Mouse (Mus musculus) midbrain, embryonic 11.5 days (tissue): ENCODE data around the gene Mbtps1. TPM values are rescaled to one million over a fixed set of nuclear protein-coding genes. Genes with fewer than 3 reads are reported as not detected.

Experiments used
- ATAC-seq: fragments of 200-750 bp; cut with Nextera tagmentation; 2 replicates; pipeline ENCODE4 v1.8.0; 2017; ENCODE audit warnings: moderate TSS enrichment, moderate library complexity; ENCODE audit not compliant: low FRiP score
- DNase-seq: peaks from one replicate; pipeline ENCODE4 v3.0.0; 2015; ENCODE audit warnings: low spot score; ENCODE audit errors: missing footprints
- H3K27ac ChIP-seq: fragments of 300-500 bp; sonication (generic); 2 replicates; pipeline ENCODE4 v1.5.1; 2014; ENCODE audit warnings: low read depth, low read length
- H3K27me3 ChIP-seq: fragments of 300-500 bp; sonication (generic); 2 replicates; pipeline ENCODE4 v1.6.1; 2014; ENCODE audit warnings: mild to moderate bottlenecking, low read length, moderate library complexity, mixed read lengths; ENCODE audit not compliant: control insufficient read depth, insufficient read depth
- H3K36me3 ChIP-seq: fragments of 300-500 bp; sonication (generic); 2 replicates; pipeline ENCODE4 v1.6.1; 2014; ENCODE audit warnings: mild to moderate bottlenecking, low read length, moderate library complexity, mixed read lengths; ENCODE audit not compliant: control insufficient read depth, insufficient read depth
- H3K4me1 ChIP-seq: fragments of 300-500 bp; sonication (generic); 2 replicates; pipeline ENCODE4 v1.6.1; 2014; ENCODE audit warnings: low read length; ENCODE audit not compliant: control insufficient read depth, insufficient read depth
- H3K4me2 ChIP-seq: fragments of 300-500 bp; sonication (generic); 2 replicates; pipeline ENCODE4 v1.6.1; 2014; ENCODE audit warnings: mild to moderate bottlenecking, moderate library complexity
- H3K4me3 ChIP-seq: fragments of 300-500 bp; sonication (generic); 2 replicates; pipeline ENCODE4 v1.5.1; 2014; ENCODE audit warnings: low read depth, low read length
- H3K9ac ChIP-seq: fragments of 300-500 bp; sonication (generic); 2 replicates; pipeline ENCODE4 v1.6.1; 2014; ENCODE audit warnings: low read length
- H3K9me3 ChIP-seq: fragments of 300-500 bp; sonication (generic); 2 replicates; pipeline ENCODE4 v1.6.1; 2016; ENCODE audit warnings: low read length; ENCODE audit not compliant: control insufficient read depth
- WGBS: fragments of 180-500 bp; shearing (Covaris S2); extraction: QIAGEN DNeasy Blood & Tissue Kit; methylation state at CpG from one replicate; pipeline ENCODE4 v1.1.7; 2014; 5-methylcytosine and 5-hydroxymethylcytosine counted together
- polyA plus RNA-seq: library from polyadenylated mRNA; unstranded; fragments of >200 nt; fragmentation: Nextera tagmentation; extraction: Ambion mirVana; gene quantifications from 2 replicates; pipeline ENCODE4 v1.2.1, GENCODE M21; 2014

The Mbtps1 gene
- polyA plus RNA-seq, 1 experiment from 2014 or later: 83.3 TPM

DNA sequence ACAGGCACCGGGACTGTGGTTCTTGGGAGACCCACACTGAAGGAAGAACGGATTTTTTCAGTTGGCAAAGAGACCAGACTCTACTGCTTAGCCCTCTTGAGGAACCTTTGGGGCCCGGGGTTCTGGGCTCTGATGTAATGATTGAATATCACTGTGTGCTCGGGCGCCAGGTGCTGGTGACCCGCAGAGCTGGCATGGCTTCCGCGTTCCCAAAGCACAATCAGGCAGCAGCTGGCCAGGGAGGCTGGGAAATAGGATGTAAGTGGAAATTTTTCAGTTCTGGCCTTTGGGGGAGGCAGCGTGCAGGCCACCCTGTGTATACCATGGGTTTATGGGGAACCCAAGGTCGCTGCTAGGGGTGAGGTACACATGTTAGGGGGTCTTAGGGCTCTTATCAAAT lies 91.7 kb downstream of the Mbtps1 start:
- Histone ChIP-seq H3K9ac (no peak overlapping the region), H3K36me3 (no peaks in the 10 kb centered on the region), H3K4me1 (peaks cover 28% of the 10 kb centered on the region), H3K4me2 (no peak overlapping the region), H3K27me3 (peaks cover 2% of the 10 kb centered on the region), H3K9me3 (no peaks in the 10 kb centered on the region), H3K4me3 (no peak overlapping the region), H3K27ac (no peak overlapping the region)
- ATAC-seq: no peak
- 75% methylated on average over 10 of the region's 10 CpGs for WGBS
- no peak for DNase-seq

DNA sequence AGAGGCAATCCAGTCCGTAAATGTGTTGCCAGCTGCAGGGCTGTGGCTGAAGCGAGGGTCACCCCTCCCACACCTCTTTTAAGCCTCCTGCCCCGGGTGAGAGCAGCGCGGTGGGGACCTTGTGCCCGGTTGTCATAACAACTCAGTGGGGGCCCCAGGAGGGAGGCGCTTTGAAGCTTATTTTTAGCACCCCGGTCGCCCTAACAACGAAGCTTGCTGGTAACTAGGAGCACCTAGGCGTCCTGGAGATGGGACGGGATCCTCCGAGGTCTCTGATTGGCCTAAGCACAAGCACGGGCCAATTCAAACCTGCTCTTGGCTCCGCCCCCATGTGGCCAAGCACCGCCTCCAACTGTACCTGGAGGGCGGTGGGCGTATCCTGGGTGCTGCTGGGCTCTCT lies 92.4 kb downstream of the Mbtps1 start:
- H3K4me2 ChIP-seq: peak overlapping the region; percentile 17
- H3K36me3 ChIP-seq: no peaks in the 10 kb centered on the region
- H3K27ac ChIP-seq: no peak overlapping the region
- DNase-seq: peak; percentile 91
- ATAC-seq: peak; percentile 42
- no peaks in the 10 kb centered on the region for H3K9me3 ChIP-seq
- peak overlapping the region; percentile 3; the same call in 1 of the 2 replicates for H3K9ac ChIP-seq
- H3K4me3 ChIP-seq: peak overlapping the region; percentile 3; the same call in 1 of the 2 replicates
- peaks cover 2% of the 10 kb centered on the region for H3K27me3 ChIP-seq
- peaks cover 28% of the 10 kb centered on the region for H3K4me1 ChIP-seq
- WGBS: 2% methylated on average over 18 of the region's 18 CpGs

DNA sequence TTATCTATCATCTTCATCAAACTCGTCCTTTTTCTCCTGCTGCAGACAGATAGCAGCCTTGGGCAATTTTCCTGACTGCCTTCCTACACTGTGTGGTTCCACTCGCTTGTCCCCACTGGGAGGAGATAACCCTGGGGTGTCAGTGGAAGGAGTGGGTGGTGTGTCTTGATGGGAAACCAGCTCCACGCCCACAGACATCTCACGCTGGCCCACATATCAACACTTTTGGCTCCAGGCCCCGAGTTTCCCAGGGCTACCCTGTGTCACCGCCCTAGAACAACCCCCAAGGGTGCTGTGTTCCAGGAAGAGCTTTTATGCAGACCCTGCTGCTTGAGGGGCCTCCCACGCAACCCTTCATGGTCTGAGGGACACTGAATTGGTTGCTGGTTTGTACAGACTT lies 94.8 kb downstream of the Mbtps1 start:
- Histone ChIP-seq H3K9me3 (no peaks in the 10 kb centered on the region), H3K4me3 (no peak overlapping the region), H3K27me3 (peaks cover 2% of the 10 kb centered on the region), H3K36me3 (no peaks in the 10 kb centered on the region), H3K27ac (no peak overlapping the region), H3K4me2 (no peak overlapping the region), H3K4me1 (peaks cover 28% of the 10 kb centered on the region), H3K9ac (no peak overlapping the region)
- DNase-seq (no peak), ATAC-seq (peak; percentile 13; the same call in 1 of the 2 replicates)
- WGBS: 48% methylated on average over 7 of the region's 7 CpGs

DNA sequence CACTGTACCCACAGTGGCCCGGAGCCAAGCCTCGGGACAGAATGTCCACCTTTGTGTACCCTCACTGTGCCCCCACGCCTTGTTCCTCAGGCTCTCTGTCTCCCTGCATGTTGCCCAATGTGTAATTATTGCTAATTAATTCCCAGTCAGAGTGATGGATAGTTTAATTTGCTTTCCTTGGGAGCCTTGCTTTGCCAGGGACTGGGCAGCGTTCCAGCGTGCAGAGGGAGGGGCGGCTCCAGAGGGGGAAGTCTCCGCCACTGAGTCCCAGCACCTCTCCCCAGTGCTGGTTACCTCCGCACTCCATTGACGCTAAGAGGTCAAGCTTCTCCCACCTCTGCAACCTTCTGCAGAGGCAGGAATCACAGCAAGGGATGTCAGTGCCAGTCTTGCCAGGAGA lies 97.2 kb downstream of the Mbtps1 start:
- H3K4me2 ChIP-seq: no peak overlapping the region
- H3K4me1 ChIP-seq: peaks cover 27% of the 10 kb centered on the region
- no peak overlapping the region for H3K27ac ChIP-seq
- H3K36me3 ChIP-seq: no peaks in the 10 kb centered on the region
- WGBS: 76% methylated on average over 9 of the region's 9 CpGs
- H3K27me3 ChIP-seq: peaks cover 2% of the 10 kb centered on the region
- no peak for ATAC-seq
- DNase-seq: no peak
- H3K4me3 ChIP-seq: no peak overlapping the region
- H3K9ac ChIP-seq: no peak overlapping the region
- no peaks in the 10 kb centered on the region for H3K9me3 ChIP-seq

DNA sequence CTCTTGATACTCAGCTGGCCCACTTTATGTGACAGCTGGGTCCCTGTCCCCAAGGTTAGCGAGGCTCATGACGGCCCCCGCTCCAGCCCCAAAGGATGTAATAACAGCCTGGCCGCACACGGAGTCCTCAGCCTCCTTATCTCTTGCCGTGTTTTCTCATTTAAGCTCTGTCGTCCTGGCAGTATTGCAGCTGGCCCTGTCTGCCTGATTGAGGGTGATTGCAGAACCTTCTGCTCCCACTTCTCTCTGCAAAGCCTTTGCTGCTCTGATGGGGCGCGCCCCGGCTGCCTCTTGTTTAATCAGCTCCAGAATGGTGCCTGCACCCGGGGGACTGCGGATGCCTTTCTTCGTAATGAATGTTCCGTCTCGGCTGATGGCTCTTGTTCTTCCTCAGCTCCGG lies 98.8 kb downstream of the Mbtps1 start:
- no peak overlapping the region for H3K4me2 ChIP-seq
- peaks cover 12% of the 10 kb centered on the region for H3K4me1 ChIP-seq
- no peaks in the 10 kb centered on the region; the same call in 1 of the 2 replicates for H3K27me3 ChIP-seq
- ATAC-seq (peak; percentile 59; the same call in 1 of the 2 replicates), DNase-seq (no peak)
- H3K36me3 ChIP-seq: no peaks in the 10 kb centered on the region
- 0 out of 2 replicates have a peak overlapping the region, but pooled peaks have one; percentile 6 for H3K27ac ChIP-seq
- H3K9me3 ChIP-seq: no peaks in the 10 kb centered on the region
- H3K4me3 ChIP-seq: no peak overlapping the region
- H3K9ac ChIP-seq: peak overlapping the region; percentile 16; the same call in 1 of the 2 replicates
- WGBS: 42% methylated on average over 16 of the region's 16 CpGs

Other genes with a start within 250 kb of the Mbtps1 start
- 370 and 374 TPM in 2 replicates for gene Hsbp1, start 214.2 kb downstream of the Mbtps1 start, polyA plus RNA-seq
- 11.3 and 11.6 TPM in 2 replicates for gene Mlycd, start 163.9 kb downstream of the Mbtps1 start, polyA plus RNA-seq
- gene Osgin1, start 124.6 kb downstream of the Mbtps1 start, polyA plus RNA-seq: 0.21 and 0.26 TPM in 2 replicates
- 18.9 and 20.3 TPM in 2 replicates for gene Necab2, start 112.0 kb downstream of the Mbtps1 start, polyA plus RNA-seq
- not detected in 2 replicates for gene Slc38a8, start 57.0 kb downstream of the Mbtps1 start, polyA plus RNA-seq
- 76.2 and 86.7 TPM in 2 replicates for gene Hsdl1, start 16.4 kb upstream of the Mbtps1 start, polyA plus RNA-seq
- gene Dnaaf1, start 16.5 kb upstream of the Mbtps1 start, polyA plus RNA-seq: 0.19 TPM in 1 of 2 replicates, not detected in the other
- gene Taf1c, start 46.5 kb upstream of the Mbtps1 start, polyA plus RNA-seq: 11.1 and 13.4 TPM in 2 replicates
- 0.11 and 0.27 TPM in 2 replicates for gene Adad2, start 54.0 kb upstream of the Mbtps1 start, polyA plus RNA-seq
- 0.15 and 0.18 TPM in 2 replicates for gene Kcng4, start 76.9 kb upstream of the Mbtps1 start, polyA plus RNA-seq
- 8.8 and 11.8 TPM in 2 replicates for gene Wfdc1, start 107.6 kb upstream of the Mbtps1 start, polyA plus RNA-seq
- 0.22 and 0.33 TPM in 2 replicates for gene Atp2c2, start 141.3 kb upstream of the Mbtps1 start, polyA plus RNA-seq
- 6.8 and 7.1 TPM in 2 replicates for gene Tldc1, start 219.7 kb upstream of the Mbtps1 start, polyA plus RNA-seq